Mouse (Mus musculus): ENCODE measurements around the gene Mapkapk2. TPM values are rescaled to one million over a fixed set of nuclear protein-coding genes. Genes with fewer than 3 reads are reported as not detected.

The Mapkapk2 gene
- 39.8 and 64.5 TPM in 2 replicates for polyA plus RNA-seq (2015; fragmentation: Nextera tagmentation; extraction: Ambion mirVana)

GRCm38 (mm10) chr1:131097700-131098094, at the start of gene Mapkapk2:
Gene Mapkapk2 (minus strand): TSS chr1:131097826.

GRCm38 (mm10) chr1:131138191-131139016, 40.8 kb upstream of the Mapkapk2 start, which contains the start of gene Dyrk3:
Gene Dyrk3 (minus strand): TSS chr1:131138340.

GRCm38 (mm10) chr1:131019492-131020098, 78.0 kb downstream of the Mapkapk2 start, which contains the start of gene Il10:
Gene Il10 (plus strand): TSS chr1:131019845.

Other genes with a start within 250 kb of the Mapkapk2 start
- 0.58 TPM in 1 of 2 replicates, not detected in the other for gene Fcmr, start 232.2 kb downstream of the Mapkapk2 start, polyA plus RNA-seq (2015; fragmentation: Nextera tagmentation; extraction: Ambion mirVana)
- gene Il24, start 210.4 kb downstream of the Mapkapk2 start, polyA plus RNA-seq (2015; fragmentation: Nextera tagmentation; extraction: Ambion mirVana), result not detected in 2 replicates
- gene Il20, start 186.4 kb downstream of the Mapkapk2 start, polyA plus RNA-seq (2015; fragmentation: Nextera tagmentation; extraction: Ambion mirVana), result not detected in 2 replicates
- 0.65 TPM in 1 of 2 replicates, not detected in the other for gene Il19, start 157.7 kb downstream of the Mapkapk2 start, polyA plus RNA-seq (2015; fragmentation: Nextera tagmentation; extraction: Ambion mirVana)
- 0.09 TPM in 1 of 2 replicates, not detected in the other for gene Il10, start 78.0 kb downstream of the Mapkapk2 start, polyA plus RNA-seq (2015; fragmentation: Nextera tagmentation; extraction: Ambion mirVana)
- 5.0 and 6.6 TPM in 2 replicates for gene Dyrk3, start 40.5 kb upstream of the Mapkapk2 start, polyA plus RNA-seq (2015; fragmentation: Nextera tagmentation; extraction: Ambion mirVana)
- 32.4 and 47.2 TPM in 2 replicates for gene Eif2d, start 55.4 kb upstream of the Mapkapk2 start, polyA plus RNA-seq (2015; fragmentation: Nextera tagmentation; extraction: Ambion mirVana)
- 2.6 and 4.2 TPM in 2 replicates for gene Rassf5, start 147.4 kb upstream of the Mapkapk2 start, polyA plus RNA-seq (2015; fragmentation: Nextera tagmentation; extraction: Ambion mirVana)
- 3.8 and 4.9 TPM in 2 replicates for gene Ikbke, start 181.8 kb upstream of the Mapkapk2 start, polyA plus RNA-seq (2015; fragmentation: Nextera tagmentation; extraction: Ambion mirVana)